Mouse (Mus musculus) thymus, adult 2 months (tissue): Measurements from ENCODE around the gene Nop16. TPM values are rescaled to one million over a fixed set of nuclear protein-coding genes. Genes with fewer than 3 reads are reported as not detected.

Experiments
- DNase-seq: peaks from one replicate; pipeline ENCODE4 v3.0.0; 2021
- H3K27ac ChIP-seq: fragments of 200-500 bp; 2 replicates; pipeline ENCODE4 v1.5.1; 2012; ENCODE audit warnings: low read length, control low read depth; ENCODE audit not compliant: control insufficient read depth, insufficient read depth
- H3K27me3 ChIP-seq: fragments of 200-500 bp; 2 replicates; pipeline ENCODE4 v1.6.1; 2012; ENCODE audit warnings: mild to moderate bottlenecking, low read length, moderate library complexity, mixed read lengths; ENCODE audit not compliant: control insufficient read depth, insufficient read depth
- H3K36me3 ChIP-seq: fragments of 200-500 bp; 2 replicates; pipeline ENCODE4 v1.6.1; 2012; ENCODE audit warnings: mild to moderate bottlenecking, low read length, moderate library complexity; ENCODE audit not compliant: control insufficient read depth, insufficient read depth
- H3K4me1 ChIP-seq: fragments of 200-500 bp; replicated peaks from 2 replicates; pipeline ENCODE4 v1.6.1; 2012; ENCODE audit warnings: low read length; ENCODE audit not compliant: control insufficient read depth, insufficient read depth
- H3K4me3 ChIP-seq: fragments of 200-500 bp; 2 replicates; pipeline ENCODE4 v1.5.1; 2012; ENCODE audit warnings: mild to moderate bottlenecking, low read length, control low read depth, moderate library complexity; ENCODE audit not compliant: control insufficient read depth, insufficient read depth
- CTCF ChIP-seq: fragments of 200-500 bp; IDR thresholded peaks from 2 replicates; pipeline ENCODE4 v1.5.1; 2012; ENCODE audit warnings: mild to moderate bottlenecking, control low read depth, low read length, moderate library complexity, borderline replicate concordance; ENCODE audit not compliant: control insufficient read depth, poor library complexity, insufficient read depth; ENCODE audit errors: extremely low read depth
- POLR2A ChIP-seq: fragments of 200-500 bp; IDR thresholded peaks from 2 replicates; pipeline ENCODE4 v1.6.1; 2012; ENCODE audit warnings: mild to moderate bottlenecking, low read length, control low read depth, moderate library complexity; ENCODE audit not compliant: control insufficient read depth, poor library complexity, insufficient read depth; ENCODE audit errors: extremely low read depth
- WGBS: fragments of 180-500 bp; shearing (Covaris S2); methylation state at CpG from one replicate; pipeline ENCODE4 v1.1.7; 2018; 5-methylcytosine and 5-hydroxymethylcytosine counted together
- polyA plus RNA-seq: library from polyadenylated mRNA; depleted of rRNA; stranded (reverse); fragments of >200 nt; gene quantifications from 2 replicates; pipeline ENCODE4 v1.2.3, GENCODE M21; 2012; rRNA removed

The Nop16 gene
- 8.6 and 8.7 TPM in 2 replicates for polyA plus RNA-seq

DNA sequence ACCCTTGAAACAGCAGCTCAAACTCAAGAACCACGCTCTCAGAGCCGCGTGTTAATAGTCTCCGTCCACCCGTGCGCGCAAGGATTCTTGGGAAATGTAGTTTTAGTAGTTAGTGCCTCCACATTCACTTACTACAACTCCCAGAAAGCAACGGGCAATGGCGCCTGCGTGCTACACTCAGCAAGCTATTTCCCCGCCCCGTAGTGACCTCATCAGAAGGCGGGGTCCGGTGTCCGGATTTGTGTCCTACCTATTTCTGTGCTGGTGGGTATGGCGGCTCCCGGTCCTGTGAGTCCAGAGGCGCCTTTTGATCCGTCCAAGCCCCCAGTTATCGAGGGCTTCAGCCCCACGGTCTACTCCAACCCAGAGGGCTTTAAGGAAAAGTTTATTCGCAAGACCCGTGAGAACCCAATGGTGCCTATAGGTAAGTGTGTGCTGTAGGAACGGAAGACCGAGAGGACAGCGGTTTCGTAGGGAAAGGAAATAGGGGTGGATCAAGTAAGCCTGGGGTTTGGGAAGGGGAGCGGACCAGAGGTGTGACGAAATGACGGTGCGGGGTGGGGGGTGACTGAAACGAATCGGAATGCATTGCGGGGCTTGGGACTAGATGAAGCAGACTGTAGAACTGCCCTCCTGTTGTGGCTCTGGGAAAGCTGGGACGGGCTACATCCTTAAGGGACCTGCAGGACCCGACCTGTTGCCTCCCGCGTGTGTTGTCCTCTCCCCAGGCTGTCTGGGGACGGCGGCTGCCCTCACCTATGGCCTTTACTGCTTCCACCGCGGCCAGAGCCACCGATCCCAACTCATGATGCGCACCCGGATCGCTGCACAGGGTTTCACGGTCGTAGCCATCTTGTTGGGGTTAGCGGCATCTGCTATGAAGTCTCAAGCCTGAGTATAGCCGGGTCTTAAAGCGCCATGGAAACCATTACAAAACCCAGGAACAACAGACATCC, at the start of gene Nop16, which contains the start of gene Higd2a:
Gene Nop16 (minus strand): TSS at position 95 of the 956 bp plus-strand sequence.
Gene Higd2a (plus strand): TSS at position 212 of the 956 bp plus-strand sequence.
- Histone ChIP-seq H3K27ac (peak within 1 kb of the TSS; percentile 24; the same call in 1 of the 2 replicates), H3K36me3 (no peaks in the 10 kb centered on the region), H3K27me3 (no peaks in the 10 kb centered on the region), H3K4me3 (peak within 1 kb of the TSS; percentile 97), H3K4me1 (peaks cover 3% of the 10 kb centered on the region; the same call in 1 of the 2 replicates)
- DNase-seq: peak; percentile 97
- WGBS: under 1% methylated on average over 51 of the region's 51 CpGs
- TF ChIP-seq POLR2A (peak; percentile 50; the same call in 1 of the 2 replicates), CTCF (no peak)

- H3K36me3 ChIP-seq: peaks cover 28% of the 10 kb centered on the region
- no peak for TF ChIP-seq POLR2A
- TF ChIP-seq CTCF: no peak
Observed at GRCm38 (mm10) chr13:54635011-54635410, 45.1 kb upstream of the Nop16 start.

DNA sequence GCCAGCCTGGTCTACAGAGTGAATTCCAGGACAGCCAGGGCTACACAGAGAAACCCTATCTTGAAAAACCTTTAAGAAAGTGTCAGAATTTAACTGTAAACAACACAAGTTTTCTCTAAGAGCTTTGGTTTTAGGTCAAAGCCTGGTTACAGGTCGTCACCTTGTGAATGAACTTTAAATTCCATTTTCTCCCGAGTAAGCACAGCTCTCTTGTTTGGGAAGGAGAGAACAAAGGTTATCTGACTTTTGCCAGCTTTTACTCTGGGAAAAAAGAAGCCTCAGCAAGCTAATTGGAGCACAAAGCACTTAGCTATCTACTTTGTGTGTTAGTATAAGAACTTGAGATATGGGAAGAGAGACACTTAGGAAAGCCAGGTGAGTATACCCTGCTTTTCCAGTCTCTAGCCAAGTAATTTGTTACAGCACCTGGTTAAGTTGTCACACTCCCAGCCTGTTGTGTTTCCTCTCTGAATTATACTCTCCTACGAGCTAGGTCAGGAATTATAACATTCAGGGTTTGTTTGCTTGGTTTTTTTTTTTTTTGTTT, 42.9 kb upstream of the Nop16 start:
- no peaks in the 10 kb centered on the region for H3K27me3 ChIP-seq
- H3K4me3 ChIP-seq: no peak overlapping the region
- no peaks in the 10 kb centered on the region for H3K4me1 ChIP-seq
- TF ChIP-seq POLR2A (no peak), CTCF (no peak)
- H3K27ac ChIP-seq: no peak overlapping the region
- WGBS: 88% methylated on average over 3 of the region's 3 CpGs
- H3K36me3 ChIP-seq: peaks cover 9% of the 10 kb centered on the region
- DNase-seq: no peak

More at GRCm38 (mm10) chr13:54635011-54635410, 45.1 kb upstream of the Nop16 start:
- no peaks in the 10 kb centered on the region for H3K27me3 ChIP-seq
- no peaks in the 10 kb centered on the region for H3K4me1 ChIP-seq
- H3K27ac ChIP-seq: no peak overlapping the region
- WGBS: 96% methylated on average over 3 of the region's 3 CpGs
- DNase-seq: no peak
- no peak overlapping the region for H3K4me3 ChIP-seq

GRCm38 (mm10) chr13:54629128-54629527, 39.2 kb upstream of the Nop16 start:
- TF ChIP-seq POLR2A (no peak), CTCF (no peak)
- DNase-seq: no peak
- Histone ChIP-seq H3K4me3 (no peak overlapping the region), H3K27ac (no peak overlapping the region), H3K27me3 (no peaks in the 10 kb centered on the region), H3K36me3 (0 out of 2 replicates have a peak, but pooled peaks cover 8% of the 10 kb centered on the region), H3K4me1 (no peaks in the 10 kb centered on the region)
- 90% methylated on average over 4 of the region's 4 CpGs for WGBS

DNA sequence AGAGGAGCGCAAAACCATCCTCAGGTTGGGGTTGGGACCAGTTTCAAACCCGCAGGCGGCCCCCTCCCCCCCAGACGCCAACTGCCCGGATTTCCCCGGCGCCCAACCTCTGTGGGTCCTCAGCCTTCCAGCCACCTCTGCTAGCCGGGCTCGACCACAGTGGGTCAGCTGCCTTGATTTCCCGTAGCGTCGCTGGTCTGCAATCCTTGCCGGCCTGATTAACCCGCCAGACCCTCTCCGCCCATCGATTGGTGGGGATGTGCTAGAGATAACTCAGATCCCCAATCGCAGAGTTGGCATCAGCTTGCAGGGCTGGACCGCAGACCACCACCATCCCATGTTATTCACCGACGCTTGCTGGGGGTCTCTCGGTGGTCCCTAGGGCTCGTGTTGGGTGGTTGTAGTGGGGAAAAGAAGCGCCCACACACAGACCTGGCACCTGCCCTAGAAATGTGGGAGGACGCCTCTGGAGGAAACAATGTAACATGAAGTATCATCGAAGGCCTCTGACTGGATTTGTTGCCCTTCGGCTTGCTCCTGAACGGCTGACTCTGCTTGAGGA, 32.2 kb upstream of the Nop16 start:
- 1% methylated on average over 27 of the region's 27 CpGs for WGBS
- H3K36me3 ChIP-seq: no peaks in the 10 kb centered on the region
- no peak for DNase-seq
- no peak for TF ChIP-seq CTCF
- TF ChIP-seq POLR2A: no peak; the same call in 1 of the 2 replicates
- H3K27me3 ChIP-seq: no peaks in the 10 kb centered on the region
- H3K4me1 ChIP-seq: peaks cover 7% of the 10 kb centered on the region
- H3K27ac ChIP-seq: peak overlapping the region; percentile 25; the same call in 1 of the 2 replicates
- peak overlapping the region; percentile 87 for H3K4me3 ChIP-seq
